Mouse (Mus musculus) small intestine, adult 2 months (tissue): ENCODE measurements around the gene Adcy1.

ENCODE experiments used
- CTCF ChIP-seq: fragments of 200-500 bp; IDR thresholded peaks from 2 replicates; pipeline ENCODE4 v1.5.1; 2012; ENCODE audit warnings: low read depth, mild to moderate bottlenecking, control low read depth, inconsistent platforms, low read length, moderate library complexity, mixed read lengths; ENCODE audit not compliant: insufficient replicate concordance, insufficient read length; ENCODE audit errors: extremely low read depth
- POLR2A ChIP-seq: fragments of 200-500 bp; IDR thresholded peaks from 2 replicates; pipeline ENCODE4 v1.6.1; 2012; ENCODE audit warnings: low read depth, mild to moderate bottlenecking, control low read depth, inconsistent platforms, low read length, moderate library complexity

- no peak for TF ChIP-seq CTCF
- no peak for TF ChIP-seq POLR2A
Measured at GRCm38 (mm10) chr11:7113046-7113445, 49.8 kb downstream of the Adcy1 start.
